Mouse (Mus musculus) frontal cortex, postnatal 25 days (tissue): ENCODE results near the gene Ak4.

Experiments
- DNase-seq, 2 experiments: peaks; one replicate each; pipeline ENCODE4 v3.0.0; 2022; ENCODE audit warnings: low spot score in 2 of 2

Ak4 gene

DNA sequence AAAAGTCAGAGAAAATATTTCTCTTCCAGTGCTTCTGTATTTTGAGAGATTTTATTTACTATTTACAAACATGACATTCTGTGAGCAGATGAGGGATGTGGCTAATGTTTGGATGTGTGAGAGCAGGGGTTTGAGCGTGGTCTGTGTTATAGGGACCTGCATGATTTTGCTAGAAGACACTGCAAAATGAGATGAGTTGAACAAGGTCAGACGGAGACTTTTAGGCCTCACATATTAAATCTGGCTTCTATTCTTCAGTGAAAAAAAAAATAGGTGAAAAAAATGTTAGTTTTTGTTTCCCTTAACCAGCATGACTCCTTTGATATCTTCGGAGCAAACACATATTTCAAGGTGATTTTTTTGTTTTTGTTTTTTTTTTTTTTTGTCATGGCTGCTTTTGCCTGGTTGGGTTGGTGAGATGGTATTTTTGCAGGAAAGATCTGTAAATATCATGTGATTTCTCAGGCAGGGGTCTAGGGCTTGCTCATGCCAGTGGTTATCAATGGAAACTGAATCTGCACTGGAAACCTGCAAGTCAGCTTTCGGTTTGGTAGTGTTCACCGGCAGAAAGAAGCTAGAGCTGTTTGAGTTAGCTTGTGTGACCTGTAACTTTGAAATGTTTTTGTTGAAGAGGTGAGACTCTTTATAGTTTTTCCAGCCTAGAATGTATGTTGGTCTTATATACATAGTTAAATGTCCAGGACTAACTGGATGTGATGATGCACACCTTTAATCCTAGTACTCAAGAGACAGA lies 92.9 kb downstream of the Ak4 start:
- DNase-seq = no peak

DNA sequence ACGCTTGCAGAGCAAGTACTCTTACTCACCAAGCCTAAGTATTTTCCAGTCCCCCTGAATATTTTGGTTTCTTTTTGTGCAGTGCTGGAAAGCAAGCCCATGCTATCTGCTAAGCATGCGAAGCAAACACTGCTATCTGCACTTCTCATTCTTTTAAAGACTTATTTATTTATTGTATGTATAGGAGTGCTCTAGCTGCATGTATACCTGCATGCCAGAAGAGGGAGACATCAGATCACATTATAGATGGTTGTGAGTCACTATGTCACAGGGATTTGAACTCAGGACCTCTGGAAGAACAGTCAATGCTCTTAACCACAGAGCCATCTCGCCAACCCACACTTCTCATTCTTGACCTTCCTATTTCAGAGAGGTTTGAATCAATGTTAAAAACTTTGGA lies 94.2 kb downstream of the Ak4 start:
- DNase-seq = no peak

DNA sequence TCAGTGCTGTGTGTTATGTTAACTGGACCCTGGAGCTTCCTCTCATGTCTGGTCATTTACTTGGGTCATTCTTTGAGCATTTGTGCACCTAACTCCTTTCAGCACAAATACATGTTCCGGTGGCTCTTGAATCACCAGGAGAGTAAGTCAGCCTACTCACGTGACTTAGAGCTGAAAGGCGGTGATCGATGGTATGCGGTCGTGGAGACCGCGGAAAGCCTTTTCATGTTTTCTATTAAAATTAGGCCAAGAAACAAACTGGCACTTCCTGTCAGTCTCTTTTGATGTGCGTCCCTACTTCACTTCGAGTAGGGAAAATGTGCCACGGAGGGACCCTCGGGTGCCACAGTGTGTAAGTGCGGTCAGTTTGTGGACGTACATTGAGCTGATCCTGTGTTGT lies 96.8 kb downstream of the Ak4 start:
- no peak for DNase-seq
